Mouse (Mus musculus): Measurements from ENCODE around the gene Creb3l2.

- TF ChIP-seq TAL1 (IDR thresholded peaks at IDR 0.05; ENCODE audit: low read length) = no peak
- TF ChIP-seq GATA1 (IDR thresholded peaks at IDR 0.05; ENCODE audit: low read length) = no peak
Measured at GRCm38 (mm10) chr6:37396127-37396526, 45.8 kb downstream of the Creb3l2 start.
